Mouse (Mus musculus): ENCODE measurements at regions not wholly inside any gene's neighbourhood (a gene's known extent, or its start where the extent isn't known, plus 50 kb on each side); places are given as distances from the start of the nearest gene placed in this dataset.

- TF ChIP-seq CTCF (conservative IDR thresholded peaks at IDR 0.05; ENCODE audit: insufficient read depth, insufficient read length, low read depth, low read length) (no peak), POLR2A (IDR thresholded peaks at IDR 0.05; ENCODE audit: low read depth, low read length) (no peak)
These were observed 56.9 kb upstream of the Ppp1r26 start for GRCm38 (mm10) chr2:28389703-28390102.
